ENCODE assay signal across 21 mouse cellular contexts in the genomic region with DNA sequence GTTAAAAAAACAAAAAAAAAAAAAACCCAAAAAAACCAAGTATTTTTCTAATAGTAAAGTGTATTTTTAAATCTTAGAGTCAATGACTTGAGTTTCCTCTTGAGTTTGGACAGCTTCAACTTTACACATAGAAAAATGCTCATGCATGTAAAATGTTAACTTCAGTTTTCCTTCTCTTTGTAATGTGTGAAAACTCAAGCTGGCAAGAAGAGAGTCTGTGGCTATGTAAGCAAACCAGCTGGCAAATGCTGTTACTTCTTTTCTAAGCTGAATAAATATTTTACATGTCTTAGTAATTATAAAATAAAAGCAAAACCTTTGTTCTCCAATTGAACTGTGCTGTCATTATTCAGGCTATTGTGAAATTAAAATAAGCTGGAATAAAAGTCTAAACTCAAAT.
"Had no signal": no experiment of that assay in that cellular context is flagged by ENCODE, and none has a peak within 500 bp of the region (broad histone marks: within the 10 kb centered on the region; RNA-seq: fewer than 3 reads in every experiment).

No protein-coding gene starts in this region.

- DNase-seq: kidney, adult 9 months; kidney, postnatal 14 days; kidney, postnatal 4 days; left cerebral cortex, postnatal 4 days; liver, postnatal 0 days; right cerebral cortex, adult 18-20 months; right cerebral cortex, postnatal 4 days; thymus, adult 2 months; thymus, postnatal 14 days; thymus, postnatal 4 days had no signal

- H3K36me3 ChIP-seq: limb, embryonic 12.5 days; limb, embryonic 15.5 days; lung, embryonic 15.5 days; midbrain, embryonic 12.5 days; midbrain, embryonic 15.5 days; neural tube, embryonic 12.5 days; neural tube, embryonic 15.5 days had no signal

- ATAC-seq: liver, postnatal 0 days; midbrain, embryonic 15.5 days had no signal

- H3K27ac ChIP-seq: limb, embryonic 12.5 days; limb, embryonic 15.5 days; liver, embryonic 14.5 days; lung, embryonic 15.5 days; macrophage; midbrain, embryonic 12.5 days; midbrain, embryonic 15.5 days; neural tube, embryonic 12.5 days; neural tube, embryonic 15.5 days; stomach, postnatal 0 days had no signal

- H3K4me3 ChIP-seq: limb, embryonic 12.5 days; limb, embryonic 15.5 days; lung, embryonic 15.5 days; midbrain, embryonic 12.5 days; midbrain, embryonic 15.5 days; neural tube, embryonic 12.5 days; neural tube, embryonic 15.5 days had no signal

- H3K4me1 ChIP-seq: limb, embryonic 12.5 days; limb, embryonic 15.5 days; lung, embryonic 15.5 days; midbrain, embryonic 12.5 days; midbrain, embryonic 15.5 days; neural tube, embryonic 12.5 days; neural tube, embryonic 15.5 days had no signal

- H3K27me3 ChIP-seq: limb, embryonic 12.5 days; limb, embryonic 15.5 days; lung, embryonic 15.5 days; midbrain, embryonic 12.5 days; midbrain, embryonic 15.5 days; neural tube, embryonic 12.5 days; neural tube, embryonic 15.5 days had no signal

- H3K9ac ChIP-seq: limb, embryonic 12.5 days; limb, embryonic 15.5 days; liver, embryonic 14.5 days; liver, postnatal 0 days; lung, embryonic 15.5 days; midbrain, embryonic 12.5 days; midbrain, embryonic 15.5 days; neural tube, embryonic 12.5 days; neural tube, embryonic 15.5 days had no signal

- H3K9me3 ChIP-seq: limb, embryonic 12.5 days; limb, embryonic 15.5 days; lung, embryonic 15.5 days; midbrain, embryonic 12.5 days; midbrain, embryonic 15.5 days; neural tube, embryonic 12.5 days; neural tube, embryonic 15.5 days had no signal

- H3K4me2 ChIP-seq: limb, embryonic 12.5 days; limb, embryonic 15.5 days; liver, embryonic 11.5 days; lung, embryonic 15.5 days; midbrain, embryonic 12.5 days; midbrain, embryonic 15.5 days; neural tube, embryonic 12.5 days; neural tube, embryonic 15.5 days had no signal
